Mouse (Mus musculus) T-cell, adult 2 months (primary cell): ENCODE measurements around the gene Phex.
A peak's percentile ranks its signal among the peaks of the same experiment; 100 is the strongest.

Experiments used
- DNase-seq: peaks from one replicate; pipeline ENCODE4 v3.0.0; 2022; ENCODE audit warnings: low spot score

Phex gene

DNA sequence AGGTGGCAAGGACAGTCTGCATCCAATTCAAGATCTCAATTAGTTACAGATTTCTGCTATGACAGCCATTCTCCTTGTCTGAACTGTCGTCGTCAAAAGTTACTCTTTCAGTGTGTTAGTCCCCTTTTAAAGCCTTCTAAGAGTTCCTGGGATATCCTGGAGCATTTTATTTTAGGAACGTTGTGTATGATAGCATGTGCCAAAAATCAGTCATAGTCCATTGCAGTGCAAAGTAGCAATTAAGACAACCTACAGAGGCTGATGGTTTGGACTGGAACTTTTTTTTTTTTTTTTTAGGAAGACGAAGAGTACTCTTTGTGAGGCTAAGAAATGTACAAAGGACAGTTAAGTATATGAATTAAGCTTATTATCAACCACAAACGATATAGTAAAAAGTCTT is at the start of gene Phex:
TSS of gene Phex (minus strand) at position 101 of the 400 bp plus-strand sequence.
- DNase-seq: no peak

DNA sequence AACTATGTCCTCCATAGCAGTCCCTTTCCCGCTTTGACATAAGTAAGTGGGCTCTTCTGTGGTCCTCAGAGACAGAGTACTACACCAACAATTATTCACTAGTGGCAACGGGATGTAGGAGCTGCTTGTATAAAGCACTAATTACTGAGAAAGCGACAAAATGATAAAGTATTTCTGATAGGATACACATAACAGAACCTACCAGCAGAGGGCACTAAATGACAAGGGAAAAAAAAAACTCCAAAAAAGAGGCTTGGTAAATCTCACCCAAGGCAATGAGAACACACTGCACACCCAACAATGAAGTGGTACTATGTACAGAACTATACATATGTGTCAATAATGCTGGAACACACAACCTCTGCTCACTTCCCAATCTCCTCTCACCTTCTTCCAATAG is 47.6 kb upstream of the Phex start:
- no peak for DNase-seq

GRCm38 (mm10) chrX:157454430-157454829 is 39.3 kb upstream of the Phex start:
- peak; percentile 14 for DNase-seq

GRCm38 (mm10) chrX:157449000-157449399 is 33.9 kb upstream of the Phex start:
- no peak for DNase-seq

GRCm38 (mm10) chrX:157447431-157447830 is 32.3 kb upstream of the Phex start:
- DNase-seq: no peak

- DNase-seq: no peak
Measured at GRCm38 (mm10) chrX:157434768-157435167, 19.7 kb upstream of the Phex start.

- DNase-seq: no peak
Measured at GRCm38 (mm10) chrX:157419451-157419850, 4.3 kb upstream of the Phex start.

DNA sequence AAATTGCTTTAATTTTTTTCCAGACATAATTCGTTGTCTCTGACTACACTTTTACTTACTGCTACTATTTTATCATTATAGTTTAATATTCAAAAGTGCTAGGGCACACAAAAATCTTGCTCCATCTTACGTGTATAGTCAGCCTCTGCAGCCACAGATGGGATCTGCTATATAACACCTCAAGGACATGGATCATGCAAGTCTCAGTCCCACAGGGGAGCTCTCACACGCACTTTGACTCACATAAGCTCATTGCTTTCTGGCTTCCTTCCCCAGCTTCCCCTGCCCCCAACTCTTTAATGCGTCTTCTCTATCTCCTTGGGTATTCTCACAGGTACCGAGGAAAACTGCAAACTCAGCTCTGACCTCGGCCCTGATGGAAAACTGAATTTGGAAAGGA is 10.2 kb downstream of the Phex start:
- no peak for DNase-seq

DNA sequence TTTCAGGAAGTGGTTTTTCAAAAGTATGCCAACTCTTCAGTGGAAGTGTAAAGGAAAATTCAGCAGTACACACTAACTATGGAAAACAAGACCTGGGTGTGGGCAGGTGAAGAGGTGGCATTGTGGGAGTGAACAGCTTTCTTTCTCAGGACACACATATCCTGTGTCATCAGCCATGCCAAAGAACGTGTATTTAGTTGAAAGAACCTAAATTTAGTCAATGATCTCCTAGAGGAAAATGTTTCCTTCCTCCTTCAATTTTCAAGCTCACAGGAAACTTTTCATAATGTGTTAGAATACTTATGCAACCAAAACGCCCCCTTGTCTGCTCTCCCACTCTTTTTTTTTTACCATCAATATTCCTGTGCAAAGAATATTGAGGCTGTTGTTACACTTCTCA is 23.9 kb downstream of the Phex start:
- DNase-seq: no peak

DNA sequence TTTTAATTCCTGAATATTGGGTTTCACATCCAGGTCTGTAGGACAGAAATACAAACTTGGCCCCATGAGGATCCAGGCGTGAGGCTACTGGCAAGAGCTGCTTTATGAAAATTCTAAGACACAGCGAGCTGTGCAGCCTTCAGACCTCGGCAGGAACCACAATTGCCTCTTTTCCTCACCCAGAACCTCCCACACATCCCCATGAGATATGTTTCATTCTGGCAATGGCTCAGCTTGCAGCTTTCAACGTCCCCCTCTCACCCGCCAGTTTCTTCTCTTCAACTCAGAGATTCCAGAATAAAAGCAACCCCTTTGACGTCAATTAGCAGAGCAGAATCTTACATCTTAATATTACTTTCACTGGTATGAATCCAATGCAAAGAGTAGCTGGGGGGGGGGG is 25.0 kb downstream of the Phex start:
- no peak for DNase-seq

- no peak for DNase-seq
Measured at GRCm38 (mm10) chrX:157388419-157388818, 26.7 kb downstream of the Phex start.

DNA sequence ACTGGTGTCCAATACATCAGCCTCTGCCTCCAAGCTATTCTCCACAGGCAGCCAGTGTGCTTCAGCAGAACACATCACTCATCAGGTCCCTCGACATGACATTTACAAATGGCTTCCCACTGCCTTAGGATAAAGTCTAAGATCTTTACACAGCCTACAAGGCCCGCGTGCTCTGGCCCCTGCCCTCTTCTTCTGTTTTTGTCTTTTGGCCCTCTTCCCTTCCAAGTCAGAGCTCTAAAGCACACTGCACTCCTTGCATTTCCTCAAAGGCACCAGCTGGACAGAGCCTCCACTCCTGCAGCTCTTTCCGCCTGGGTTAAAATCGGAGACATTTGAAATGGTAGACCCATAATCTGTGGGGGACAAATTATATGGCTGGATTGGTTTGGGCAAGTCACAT is 28.1 kb downstream of the Phex start:
- no peak for DNase-seq

DNA sequence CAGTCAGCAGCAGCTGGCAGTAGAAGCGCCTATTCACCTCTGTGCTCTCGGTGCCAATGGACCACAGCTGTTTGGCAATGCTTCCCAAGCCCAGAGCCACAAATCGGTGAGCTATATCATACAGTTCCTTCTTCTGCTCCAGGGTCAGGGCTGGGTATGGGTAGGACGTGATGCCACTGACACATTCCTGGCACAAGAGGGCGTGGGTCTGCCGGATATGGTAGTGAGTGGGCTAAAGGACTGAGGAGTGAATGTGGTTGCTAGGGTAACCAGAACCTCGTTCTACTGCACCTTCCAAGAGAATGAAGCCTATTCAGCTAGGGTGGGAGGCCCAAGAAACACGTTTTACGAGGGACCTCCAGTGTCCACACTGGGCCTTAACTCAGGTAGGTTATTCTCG is 36.3 kb downstream of the Phex start:
- DNase-seq: no peak

GRCm38 (mm10) chrX:157377456-157377855 is 37.7 kb downstream of the Phex start:
- DNase-seq: no peak

DNA sequence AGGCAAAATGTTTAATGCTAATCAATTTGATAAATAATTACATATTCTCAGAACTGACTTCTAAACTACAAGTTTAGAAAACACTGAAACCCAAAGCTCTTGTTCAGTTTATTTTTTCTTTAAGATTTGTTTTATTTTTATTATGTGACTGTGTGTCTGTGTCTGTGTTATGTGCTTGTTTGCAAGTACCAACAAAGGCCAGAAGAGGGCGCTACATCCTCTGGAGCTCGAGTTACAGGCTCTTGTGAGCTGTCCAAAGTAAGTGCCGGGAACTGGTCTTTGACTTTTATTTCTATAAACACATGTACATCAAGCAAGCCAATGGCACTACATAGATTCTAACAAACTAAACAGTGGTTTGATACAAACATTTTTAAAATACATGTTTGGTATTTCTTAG is 41.2 kb downstream of the Phex start:
- DNase-seq: no peak

GRCm38 (mm10) chrX:157369166-157369565 is 45.9 kb downstream of the Phex start:
- DNase-seq: no peak

DNA sequence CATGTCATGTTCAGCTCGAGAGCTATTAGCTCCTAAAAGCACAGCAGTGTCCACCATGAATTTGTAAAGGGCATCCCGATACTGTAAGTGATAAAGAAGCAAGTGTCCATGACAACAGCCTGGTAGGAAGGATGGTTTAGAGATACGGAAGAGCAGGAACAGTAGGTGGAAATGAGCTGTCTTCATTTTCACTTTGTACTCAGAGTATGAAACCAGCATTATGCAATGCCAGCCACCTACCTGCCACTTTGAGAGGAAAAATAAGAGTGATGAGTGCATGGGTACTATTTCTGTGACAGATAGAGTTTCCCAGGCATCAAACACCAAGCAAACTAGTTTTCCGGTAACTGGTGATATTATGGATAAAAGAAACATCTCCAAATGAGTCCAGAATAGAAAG is 59.6 kb downstream of the Phex start:
- DNase-seq: no peak

GRCm38 (mm10) chrX:157346201-157346600 is 68.9 kb downstream of the Phex start:
- DNase-seq: no peak

DNA sequence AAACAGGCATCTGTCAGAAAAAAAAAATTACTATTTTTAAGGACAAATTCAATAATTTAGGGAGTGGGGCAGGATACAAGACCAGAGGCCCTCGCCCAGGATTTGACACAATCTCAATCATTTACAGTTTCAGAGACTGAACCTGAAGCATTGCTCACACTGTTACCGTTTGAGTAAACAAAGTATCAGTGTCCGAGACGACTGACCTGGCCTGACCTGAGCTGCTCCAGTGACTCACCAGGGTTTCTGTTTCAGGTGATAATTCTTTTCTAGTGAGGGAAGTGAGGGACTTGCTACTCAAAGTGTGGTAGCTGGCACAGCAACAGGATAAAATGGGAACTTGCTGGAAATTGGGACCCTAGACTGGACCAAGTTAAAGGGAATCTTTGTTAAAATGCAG is 80.4 kb downstream of the Phex start:
- no peak for DNase-seq

- no peak for DNase-seq
Measured at GRCm38 (mm10) chrX:157329821-157330220, 85.3 kb downstream of the Phex start.

GRCm38 (mm10) chrX:157328396-157328795 is 86.7 kb downstream of the Phex start:
- DNase-seq: no peak

GRCm38 (mm10) chrX:157327756-157328155 is 87.4 kb downstream of the Phex start:
- DNase-seq: no peak

- no peak for DNase-seq
Measured at GRCm38 (mm10) chrX:157324396-157324795, 90.7 kb downstream of the Phex start.

- no peak for DNase-seq
Measured at GRCm38 (mm10) chrX:157310331-157310730, 104.8 kb downstream of the Phex start.

DNA sequence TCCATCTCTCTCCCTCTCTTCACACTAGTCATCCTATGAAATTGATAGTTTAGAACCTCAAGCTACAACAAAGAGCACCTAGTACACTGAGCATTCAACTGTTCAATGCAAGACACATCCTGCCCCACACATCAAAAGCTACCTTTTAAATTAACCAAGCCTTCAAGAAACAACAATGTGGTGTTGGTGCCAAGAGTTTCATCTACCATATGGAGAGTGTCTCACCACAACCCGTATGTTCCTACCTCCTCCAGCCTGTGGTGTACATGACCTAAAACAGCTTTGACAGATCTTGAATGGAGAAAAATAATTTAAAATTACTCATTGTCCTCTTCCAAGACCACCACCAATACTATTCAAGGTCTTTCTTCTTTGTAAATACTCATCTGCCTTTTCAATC is 106.9 kb downstream of the Phex start:
- no peak for DNase-seq
